8 mouse cellular contexts compared by ENCODE assay signal in the genomic region with DNA sequence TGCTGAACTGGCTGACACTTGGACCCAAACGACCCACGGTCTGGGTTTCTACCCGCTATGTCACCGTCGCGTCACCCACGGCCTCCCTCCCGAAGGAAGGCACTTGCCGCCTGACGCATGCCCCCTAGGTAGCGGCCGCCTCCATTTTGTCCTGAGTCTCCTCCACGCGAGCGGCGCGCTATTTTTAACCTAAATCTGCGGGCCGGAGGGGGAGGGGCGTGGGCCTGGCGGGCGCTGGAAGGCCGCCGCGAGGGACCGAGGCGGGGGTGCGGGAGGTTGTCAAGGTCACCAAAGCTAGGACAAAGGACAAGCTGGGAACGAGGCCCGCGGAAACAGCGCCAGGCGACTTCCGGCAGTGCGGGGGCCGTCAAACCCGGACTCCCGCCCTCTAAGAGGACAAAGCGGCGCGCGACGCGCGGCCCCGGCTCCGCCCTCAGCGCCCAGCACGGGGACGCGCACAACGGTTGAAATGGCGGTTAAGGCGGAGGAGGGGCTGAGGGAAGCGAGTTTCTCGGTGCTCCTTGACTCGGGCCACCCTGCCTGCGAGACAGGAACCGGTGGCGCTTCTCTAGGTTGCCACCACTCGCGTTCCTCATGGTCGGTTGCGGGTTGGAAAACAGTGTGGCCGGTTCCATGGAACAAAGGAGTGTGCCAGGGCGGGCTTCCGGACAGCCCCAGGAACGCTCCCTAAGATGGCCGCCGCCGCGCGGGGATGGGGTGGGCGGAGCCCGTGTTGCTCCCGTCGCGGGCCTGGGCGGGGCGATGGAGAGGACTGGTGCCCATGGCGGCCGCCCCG. TPM values are rescaled to one million over a fixed set of nuclear protein-coding genes. Genes with fewer than 3 reads are reported as not detected.
A peak's percentile ranks its signal among the peaks of the same experiment; 100 is the strongest.
DNase-seq lines count a peak whose midpoint lies in the region; ATAC-seq lines count a peak whose summit lies in the region.

Gene Cox20 (plus strand): TSS at position 742 of the 796 bp plus-strand sequence.

- H3K9ac ChIP-seq in hindbrain, embryonic 12.5 days, result peak within 1 kb of the TSS; percentile 86

- H3K4me2 ChIP-seq in hindbrain, embryonic 12.5 days (replicated peaks), result peak within 1 kb of the TSS; percentile 60

- peak within 1 kb of the TSS; percentile 100 for H3K27ac ChIP-seq in hindbrain, embryonic 12.5 days

- H3K9me3 ChIP-seq in hindbrain, embryonic 12.5 days (replicated peaks), result no peaks in the 10 kb centered on the region

- WGBS in hindbrain, embryonic 12.5 days, result under 1% methylated on average over 82 of the region's 83 CpGs

- peak; percentile 99 for DNase-seq in Muller cell, postnatal 12 days (ENCODE audit: inconsistent ontology term)
- DNase-seq in cerebellum, adult 9-11 months, result peak; percentile 98
- peak; percentile 92 to 94 for DNase-seq in frontal cortex, postnatal 10 days (ENCODE audit: low spot score in 2 of 2)
- DNase-seq in layer of hippocampus, postnatal 25 days (ENCODE audit: extremely low spot score in 1 of 2, low spot score in 1 of 2), result peak; percentile 87 to 96
- peak; percentile 96 for DNase-seq in lung, postnatal 25 days (ENCODE audit: low spot score)
- DNase-seq in retina, embryonic 14.5 days (ENCODE audit: low spot score), result peak; percentile 97
- peak; percentile 99 for DNase-seq in thymus, postnatal 4 days

- H3K36me3 ChIP-seq in hindbrain, embryonic 12.5 days, result peaks cover 27% of the 10 kb centered on the region

- no peaks in the 10 kb centered on the region for H3K27me3 ChIP-seq in hindbrain, embryonic 12.5 days

- H3K4me3 ChIP-seq in hindbrain, embryonic 12.5 days, result peak within 1 kb of the TSS; percentile 52

- peaks cover 21% of the 10 kb centered on the region for H3K4me1 ChIP-seq in hindbrain, embryonic 12.5 days

- peak; percentile 96 for ATAC-seq in hindbrain, embryonic 12.5 days (ENCODE audit: low FRiP score)

RNA-seq across cellular contexts. Expression of gene Cox20, which starts in this region (rescaled TPM):
- 145 and 152 TPM in 2 replicates for polyA plus RNA-seq in hindbrain, embryonic 12.5 days (2016; fragmentation: Nextera tagmentation; extraction: Ambion mirVana)
- total RNA-seq in layer of hippocampus, postnatal 25 days (2021), result 10 to 100 TPM; 38.4 to 39.1 TPM

Comparison
In these comparisons a context has a peak if more than half of its experiments do, and no peak if none do; other contexts are left out.
1. Peak in every context shown above with its lines: DNase-seq, ATAC-seq, H3K4me3 ChIP-seq and H3K27ac ChIP-seq.